Mouse (Mus musculus) liver, adult 2 months (tissue): ENCODE results near the gene Tex14.

ENCODE experiments used
- CTCF ChIP-seq: fragments of 200-500 bp; IDR thresholded peaks from 2 replicates; pipeline ENCODE4 v1.5.1; 2011; ENCODE audit warnings: low read depth, low read length, control low read depth
- POLR2A ChIP-seq: fragments of 200-500 bp; IDR thresholded peaks from 2 replicates; pipeline ENCODE4 v1.6.1; 2011; ENCODE audit warnings: low read length, control low read depth; ENCODE audit not compliant: insufficient read depth; ENCODE audit errors: extremely low read depth

DNA sequence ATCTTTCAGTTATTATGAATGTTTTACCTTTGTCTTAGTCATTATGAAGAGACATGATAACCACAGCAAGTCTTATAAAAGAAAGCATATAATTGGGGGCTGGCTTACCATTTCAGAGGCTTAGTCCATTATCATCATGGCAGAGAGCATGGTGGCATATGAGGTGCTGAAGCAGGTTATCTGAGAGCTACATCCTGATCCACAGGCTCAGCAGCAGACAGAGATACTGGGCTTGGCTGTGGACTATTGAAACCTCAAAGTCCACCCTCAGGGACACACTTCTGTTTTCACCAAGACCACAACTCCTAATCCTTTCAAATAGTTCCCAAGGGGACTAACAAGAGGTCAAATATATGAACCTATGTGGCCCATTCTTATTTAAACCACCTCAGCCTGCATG is 119.1 kb downstream of the Tex14 start:
- TF ChIP-seq CTCF: no peak
- no peak for TF ChIP-seq POLR2A
